Mouse (Mus musculus) midbrain, postnatal 0 days (tissue): ENCODE data around the gene Mfng. TPM values are rescaled to one million over a fixed set of nuclear protein-coding genes. Genes with fewer than 3 reads are reported as not detected.

Experiments
- ATAC-seq: fragments of 200-750 bp; cut with Nextera tagmentation; 2 replicates; pipeline ENCODE4 v1.8.0; 2017; ENCODE audit warnings: moderate number of reproducible peaks, mild to moderate bottlenecking, moderate TSS enrichment, moderate library complexity; ENCODE audit not compliant: low FRiP score
- DNase-seq: peaks from one replicate; pipeline ENCODE4 v3.0.0-alpha.2; 2015; ENCODE audit warnings: low spot score
- H3K27ac ChIP-seq: fragments of 300-500 bp; sonication (generic); 2 replicates; pipeline ENCODE4 v1.5.1; 2014; ENCODE audit warnings: low read depth, mild to moderate bottlenecking, low read length, mixed read lengths
- H3K27me3 ChIP-seq: fragments of 300-500 bp; sonication (generic); 2 replicates; pipeline ENCODE4 v1.6.1; 2014; ENCODE audit warnings: low read length, control low read depth, mixed read lengths; ENCODE audit not compliant: insufficient read depth
- H3K36me3 ChIP-seq: fragments of 300-500 bp; sonication (generic); 2 replicates; pipeline ENCODE4 v1.6.1; 2014; ENCODE audit warnings: low read length, control low read depth, mixed read lengths; ENCODE audit not compliant: insufficient read depth
- H3K4me1 ChIP-seq: fragments of 300-500 bp; sonication (generic); 2 replicates; pipeline ENCODE4 v1.6.1; 2014; ENCODE audit warnings: mild to moderate bottlenecking, control low read depth, antibody characterized with exemption, low read length, mixed read lengths; ENCODE audit not compliant: insufficient read depth
- H3K4me2 ChIP-seq: fragments of 300-500 bp; sonication (generic); 2 replicates; pipeline ENCODE4 v1.6.1; 2014; ENCODE audit warnings: low read depth, mild to moderate bottlenecking, low read length, mixed read lengths; ENCODE audit not compliant: poor library complexity, severe bottlenecking
- H3K4me3 ChIP-seq: fragments of 300-500 bp; sonication (generic); 2 replicates; pipeline ENCODE4 v1.5.1; 2014; ENCODE audit warnings: low read depth, mild to moderate bottlenecking, low read length, moderate library complexity
- H3K9ac ChIP-seq: fragments of 300-500 bp; sonication (generic); replicated peaks from 2 replicates; pipeline ENCODE4 v1.6.1; 2014; ENCODE audit warnings: mild to moderate bottlenecking, low read length, moderate library complexity, mixed read lengths; ENCODE audit not compliant: poor library complexity, severe bottlenecking
- H3K9me3 ChIP-seq: fragments of 300-500 bp; sonication (generic); 2 replicates; pipeline ENCODE4 v1.6.1; 2016; ENCODE audit warnings: low read length, control low read depth
- CTCF ChIP-seq: IDR thresholded peaks from 2 replicates; pipeline ENCODE4 v1.5.1; 2016; ENCODE audit warnings: antibody characterized with exemption, mild to moderate bottlenecking
- WGBS: fragments of 180-500 bp; shearing (Covaris S2); extraction: QIAGEN DNeasy Blood & Tissue Kit; methylation state at CpG from one replicate; pipeline ENCODE4 v1.1.7; 2014; 5-methylcytosine and 5-hydroxymethylcytosine counted together
- polyA plus RNA-seq: library from polyadenylated mRNA; unstranded; fragments of >200 nt; fragmentation: Nextera tagmentation; extraction: Ambion mirVana; gene quantifications from 2 replicates; pipeline ENCODE4 v1.2.1, GENCODE M21; 2015
- total RNA-seq: library from RNA; depleted of rRNA; stranded (reverse); fragments of >200 nt; gene quantifications from 2 replicates; pipeline ENCODE4 v1.2.3, GENCODE M21; 2014

The Mfng gene
- total and polyA plus RNA-seq, 2 experiments from 2014 or later: 4.6 to 8.1 TPM

GRCm38 (mm10) chr15:78802776-78803391, 29.6 kb upstream of the Mfng start, which contains the start of gene Card10:
Card10 (minus strand) TSS chr15:78803042.
- Histone ChIP-seq H3K27ac (no peak within 1 kb of the TSS), H3K4me3 (peak within 1 kb of the TSS; percentile 51), H3K9ac (peak within 1 kb of the TSS; percentile 39; the same call in 1 of the 2 replicates), H3K4me1 (peaks cover 5% of the 10 kb centered on the region), H3K9me3 (no peaks in the 10 kb centered on the region), H3K4me2 (peak within 1 kb of the TSS; percentile 86), H3K36me3 (no peaks in the 10 kb centered on the region), H3K27me3 (peaks cover 14% of the 10 kb centered on the region)
- ATAC-seq (peak; percentile 54), DNase-seq (no peak)
- under 1% methylated on average over 54 of the region's 70 CpGs for WGBS
- no peak for TF ChIP-seq CTCF

GRCm38 (mm10) chr15:78801971-78802741, 28.9 kb upstream of the Mfng start:
- peak overlapping the region; percentile 39; the same call in 1 of the 2 replicates for H3K9ac ChIP-seq
- no peaks in the 10 kb centered on the region for H3K9me3 ChIP-seq
- peak overlapping the region; percentile 86 for H3K4me2 ChIP-seq
- DNase-seq: no peak
- peaks cover 5% of the 10 kb centered on the region for H3K4me1 ChIP-seq
- H3K4me3 ChIP-seq: peak overlapping the region; percentile 51
- no peaks in the 10 kb centered on the region for H3K36me3 ChIP-seq
- WGBS: 2% methylated on average over 59 of the region's 67 CpGs
- no peak; the same call in 1 of the 2 replicates for TF ChIP-seq CTCF
- H3K27me3 ChIP-seq: peaks cover 14% of the 10 kb centered on the region
- ATAC-seq: no peak
- H3K27ac ChIP-seq: no peak overlapping the region

- peak overlapping the region; percentile 51; the same call in 1 of the 2 replicates for H3K4me3 ChIP-seq
- ATAC-seq: no peak
- no peak overlapping the region for H3K27ac ChIP-seq
- peaks cover 14% of the 10 kb centered on the region for H3K27me3 ChIP-seq
- WGBS: 79% methylated on average over 9 of the region's 9 CpGs
- no peaks in the 10 kb centered on the region for H3K36me3 ChIP-seq
- peaks cover 5% of the 10 kb centered on the region for H3K4me1 ChIP-seq
- H3K9ac ChIP-seq: no peak overlapping the region
- no peak for DNase-seq
- H3K4me2 ChIP-seq: peak overlapping the region; percentile 86; the same call in 1 of the 2 replicates
- no peak for TF ChIP-seq CTCF
- H3K9me3 ChIP-seq: no peaks in the 10 kb centered on the region
Measured at GRCm38 (mm10) chr15:78801571-78801970, 28.3 kb upstream of the Mfng start.

GRCm38 (mm10) chr15:78799029-78799428, 25.8 kb upstream of the Mfng start:
- H3K9me3 ChIP-seq: no peaks in the 10 kb centered on the region
- DNase-seq: peak; percentile 77
- H3K4me3 ChIP-seq: no peak overlapping the region
- no peak for ATAC-seq
- H3K9ac ChIP-seq: no peak overlapping the region
- H3K4me1 ChIP-seq: peaks cover 5% of the 10 kb centered on the region
- 23% methylated on average over 20 of the region's 21 CpGs for WGBS
- H3K27me3 ChIP-seq: peaks cover 14% of the 10 kb centered on the region
- no peak for TF ChIP-seq CTCF
- 0 out of 2 replicates have a peak overlapping the region, but pooled peaks have one; percentile 2 for H3K4me2 ChIP-seq
- no peak overlapping the region for H3K27ac ChIP-seq
- no peaks in the 10 kb centered on the region for H3K36me3 ChIP-seq

- no peak overlapping the region for H3K27ac ChIP-seq
- WGBS: 92% methylated on average over 8 of the region's 8 CpGs
- TF ChIP-seq CTCF: no peak
Measured at GRCm38 (mm10) chr15:78797060-78797329, 23.7 kb upstream of the Mfng start.

More at GRCm38 (mm10) chr15:78797060-78797329, 23.7 kb upstream of the Mfng start:
- no peak overlapping the region for H3K9ac ChIP-seq
- H3K27me3 ChIP-seq: peaks cover 9% of the 10 kb centered on the region
- H3K4me2 ChIP-seq: no peak overlapping the region
- no peaks in the 10 kb centered on the region for H3K36me3 ChIP-seq
- no peaks in the 10 kb centered on the region; the same call in 1 of the 2 replicates for H3K4me1 ChIP-seq
- H3K4me3 ChIP-seq: no peak overlapping the region
- ATAC-seq: no peak
- no peaks in the 10 kb centered on the region for H3K9me3 ChIP-seq
- DNase-seq: no peak
